Mouse (Mus musculus) gastrocnemius, adult 2 months (tissue): ENCODE results near the gene Cnnm4. TPM values are rescaled to one million over a fixed set of nuclear protein-coding genes. Genes with fewer than 3 reads are reported as not detected.
"Not testable (repeated sequence)": the region's sequence is repeated elsewhere in the genome, so short reads cannot be mapped to it uniquely, and the experiment has no call there.

Experiments
- DNase-seq: peaks from one replicate; pipeline ENCODE4 v3.0.0; 2022
- H3K27ac ChIP-seq: fragments of 200-600 bp; 2 replicates; pipeline ENCODE4 v1.8.1; 2022; ENCODE audit warnings: mild to moderate bottlenecking
- H3K4me3 ChIP-seq: fragments of 200-600 bp; 2 replicates; pipeline ENCODE4 v1.8.1; 2022; ENCODE audit warnings: mild to moderate bottlenecking, moderate library complexity
- CTCF ChIP-seq: fragments of 200-600 bp; IDR thresholded peaks from 2 replicates; pipeline ENCODE4 v1.8.1; 2022; ENCODE audit warnings: antibody characterized with exemption, mild to moderate bottlenecking, moderate library complexity
- intact Hi-C: fragments of 180-260 bp; cut with DNase I; formaldehyde crosslinking; loops from one replicate; pipeline ENCODE4 v1.15.1; 2025
- total RNA-seq, 2 experiments: library from RNA; stranded (reverse); gene quantifications; 2 replicates each; pipeline ENCODE4 v1.2.3; 2021

The Cnnm4 gene
- total RNA-seq, 2 experiments from 2014 or later: 4.1 to 11.0 TPM

GRCm38 (mm10) chr1:36528351-36528750 is 56.9 kb downstream of the Cnnm4 start:
- intact Hi-C loops: no loop called here
- Histone ChIP-seq H3K4me3 (no peak overlapping the region), H3K27ac (peak overlapping the region; percentile 72)
- TF ChIP-seq CTCF: no peak
- peak; percentile 64 for DNase-seq

- no peak for TF ChIP-seq CTCF
Observed at GRCm38 (mm10) chr1:36529274-36529673, 57.9 kb downstream of the Cnnm4 start.

GRCm38 (mm10) chr1:36529875-36530274 is 58.5 kb downstream of the Cnnm4 start:
- DNase-seq: peak; percentile 54
- no peak for TF ChIP-seq CTCF
- Histone ChIP-seq H3K27ac (peak overlapping the region; percentile 91), H3K4me3 (no peak overlapping the region)
- intact Hi-C loops: no loop called here

More at GRCm38 (mm10) chr1:36529274-36529673, 57.9 kb downstream of the Cnnm4 start:
- Histone ChIP-seq H3K27ac (peak overlapping the region; percentile 91; the same call in 1 of the 2 replicates), H3K4me3 (no peak overlapping the region)
- peak; percentile 50 for DNase-seq
- intact Hi-C loops: no loop called here

- no peak for TF ChIP-seq CTCF
- Histone ChIP-seq H3K27ac (peak overlapping the region; percentile 91), H3K4me3 (no peak overlapping the region)
- intact Hi-C loops: no loop called here
- peak; percentile 61 for DNase-seq
Observed at GRCm38 (mm10) chr1:36530485-36530884, 59.1 kb downstream of the Cnnm4 start.

GRCm38 (mm10) chr1:36530962-36531361 is 59.5 kb downstream of the Cnnm4 start:
- Histone ChIP-seq H3K4me3 (no peak overlapping the region), H3K27ac (peak overlapping the region; percentile 91)
- intact Hi-C loops: no loop called here
- TF ChIP-seq CTCF: no peak
- peak; percentile 74 for DNase-seq

GRCm38 (mm10) chr1:36531461-36531860 is 60.0 kb downstream of the Cnnm4 start:
- Histone ChIP-seq H3K4me3 (no peak overlapping the region; the same call in 1 of the 2 replicates), H3K27ac (peak overlapping the region; percentile 91)
- intact Hi-C loops: no loop called here
- TF ChIP-seq CTCF: no peak
- peak; percentile 68 for DNase-seq

GRCm38 (mm10) chr1:36533546-36533945 is 62.1 kb downstream of the Cnnm4 start:
- peak overlapping the region; percentile 74 for H3K4me3 ChIP-seq
- H3K27ac ChIP-seq: peak overlapping the region; percentile 91
- DNase-seq: peak; percentile 59
- TF ChIP-seq CTCF: no peak
- intact Hi-C loops: no loop called here

GRCm38 (mm10) chr1:36534595-36535058 is 63.2 kb downstream of the Cnnm4 start:
- DNase-seq: peak; percentile 79
- intact Hi-C loops: no loop called here
- peak overlapping the region; percentile 74 for H3K4me3 ChIP-seq
- peak; percentile 35 for TF ChIP-seq CTCF
- H3K27ac ChIP-seq: peak overlapping the region; percentile 91

GRCm38 (mm10) chr1:36535477-36536396 is 64.3 kb downstream of the Cnnm4 start:
- peak; percentile 94 for DNase-seq
- peak overlapping the region; percentile 91 for H3K27ac ChIP-seq
- no peak for TF ChIP-seq CTCF
- peak overlapping the region; percentile 74 for H3K4me3 ChIP-seq
- intact Hi-C loops: no loop called here

- intact Hi-C loops: no loop called here
- Histone ChIP-seq H3K27ac (peak overlapping the region; percentile 91), H3K4me3 (no peak overlapping the region; the same call in 1 of the 2 replicates)
- TF ChIP-seq CTCF: no peak
- no peak for DNase-seq
Observed at GRCm38 (mm10) chr1:36536397-36536728, 64.9 kb downstream of the Cnnm4 start.

- DNase-seq, intact Hi-C loops: not testable (repeated sequence)
- Histone ChIP-seq H3K4me3 (peak within 1 kb of the TSS; percentile 74), H3K27ac (peak within 1 kb of the TSS; percentile 91)
Observed at GRCm38 (mm10) chr1:36536783-36537182, 65.4 kb downstream of the Cnnm4 start, which contains the start of gene Ankrd23. Ankrd23 (minus strand) TSS chr1:36536883.

GRCm38 (mm10) chr1:36538727-36539126 is 67.3 kb downstream of the Cnnm4 start:
- peak overlapping the region; percentile 12; the same call in 1 of the 2 replicates for H3K4me3 ChIP-seq
- intact Hi-C loops: no loop called here

GRCm38 (mm10) chr1:36539186-36539585 is 67.8 kb downstream of the Cnnm4 start, which contains the start of gene Gm42417:
Gm42417 (minus strand) TSS chr1:36539429.
- intact Hi-C loops: no loop called here
- DNase-seq: peak; percentile 95
- Histone ChIP-seq H3K27ac (peak within 1 kb of the TSS; percentile 91), H3K4me3 (peak within 1 kb of the TSS; percentile 32; the same call in 1 of the 2 replicates)
- TF ChIP-seq CTCF: no peak

More at GRCm38 (mm10) chr1:36538727-36539126, 67.3 kb downstream of the Cnnm4 start:
- DNase-seq: peak; percentile 44
- no peak for TF ChIP-seq CTCF
- H3K27ac ChIP-seq: peak overlapping the region; percentile 91
